Mouse (Mus musculus) liver, postnatal 0 days (tissue): ENCODE results near the gene Nin.

Experiments
- CTCF ChIP-seq: sonication (generic); IDR thresholded peaks from 2 replicates; pipeline ENCODE4 v1.5.1; 2016; ENCODE audit warnings: antibody characterized with exemption, low read depth
- EP300 ChIP-seq: IDR thresholded peaks from 2 replicates; pipeline ENCODE4 v1.6.1; 2016; ENCODE audit warnings: antibody characterized with exemption, low read depth, mild to moderate bottlenecking

DNA sequence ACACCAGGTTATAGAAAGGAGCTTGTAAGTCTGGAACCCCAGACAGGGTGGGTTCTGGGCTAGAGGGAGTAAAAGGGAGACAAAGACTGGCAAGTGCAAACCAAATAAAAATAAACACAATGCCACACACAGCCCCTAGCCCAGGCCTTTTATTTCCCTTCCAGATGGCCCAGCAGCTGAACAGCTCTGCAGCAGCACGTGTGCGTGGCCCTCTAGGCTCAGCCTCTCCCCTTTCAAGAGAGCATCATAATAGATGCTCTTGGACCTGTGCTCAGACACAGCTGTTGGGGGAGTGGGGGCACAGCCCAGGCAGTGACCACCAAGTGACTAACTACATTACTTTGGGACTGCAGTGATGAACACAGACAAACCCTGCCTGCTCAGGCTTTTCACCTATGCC lies 5.4 kb downstream of the Nin start:
- TF ChIP-seq CTCF (no peak), EP300 (no peak)
